Mouse (Mus musculus) spleen, postnatal 10 days (tissue): ENCODE measurements around the gene Gm42791.
A peak's percentile ranks its signal among the peaks of the same experiment; 100 is the strongest.

Experiments
- DNase-seq, 2 experiments: peaks; one replicate each; pipeline ENCODE4 v3.0.0; 2021 to 2022; ENCODE audit warnings: low spot score in 2 of 2

The Gm42791 gene

DNA sequence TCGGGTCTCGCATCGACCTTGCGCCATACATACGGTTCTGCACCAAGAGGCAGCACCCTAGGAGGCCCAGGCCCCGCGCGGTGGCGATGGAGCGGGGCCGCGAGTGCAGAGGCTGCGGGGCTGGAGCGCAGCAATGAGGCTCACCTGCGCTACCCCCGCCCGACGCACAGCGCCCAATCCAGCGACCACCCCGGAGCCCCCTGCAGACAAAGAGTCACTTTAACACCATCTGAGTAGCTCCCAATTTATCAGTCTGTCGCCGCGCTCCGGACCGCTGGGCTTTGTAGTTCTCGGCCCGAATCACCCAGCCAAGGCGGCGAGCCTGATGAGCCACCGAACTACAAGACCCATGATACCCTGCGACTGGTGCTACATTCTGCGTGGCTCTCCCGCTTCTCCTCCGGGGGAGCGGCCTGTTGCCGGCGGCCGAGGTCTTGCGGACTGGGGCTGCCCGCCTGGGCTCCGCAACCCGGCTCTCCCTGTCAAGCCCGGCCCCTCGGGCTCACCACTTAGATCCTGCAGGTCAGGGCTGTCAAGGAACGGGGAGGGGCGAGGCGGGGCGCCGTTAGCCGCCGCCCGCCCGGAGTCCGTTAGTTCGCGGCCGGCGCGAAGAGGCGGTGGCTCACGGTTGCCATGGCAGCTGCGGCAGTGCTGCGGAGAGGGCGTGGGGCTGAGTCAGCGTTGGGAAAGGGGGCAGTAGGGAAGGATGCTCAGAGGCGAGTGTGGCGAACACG is 66.4 kb downstream of the Gm42791 start:
- peak; percentile 94 for DNase-seq

DNA sequence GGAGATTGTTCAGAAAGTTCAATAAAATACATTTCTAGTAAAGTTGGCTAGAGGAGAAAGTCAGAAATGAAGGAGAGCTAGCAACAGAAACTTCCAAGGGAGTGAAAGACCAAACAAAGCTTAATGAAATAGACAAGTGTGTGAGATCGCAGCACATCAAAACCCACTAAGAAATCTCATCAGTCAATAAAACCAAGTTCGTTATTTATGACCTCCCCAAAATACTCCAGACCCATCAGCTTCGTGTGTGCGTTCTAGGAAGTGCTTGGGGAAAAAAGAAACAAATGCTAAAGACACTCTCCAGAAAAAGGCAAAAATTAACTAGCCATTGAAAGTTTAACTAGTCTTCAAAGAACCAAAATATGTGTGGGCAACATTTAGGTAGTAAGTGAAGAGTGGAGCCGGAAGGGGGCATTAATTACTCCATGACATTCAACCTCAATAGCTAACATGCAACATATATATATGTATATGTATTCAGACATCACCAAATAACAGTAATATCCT is 67.2 kb downstream of the Gm42791 start:
- no peak for DNase-seq

- no peak for DNase-seq
Measured at GRCm38 (mm10) chr5:148924586-148924985, 70.4 kb downstream of the Gm42791 start.

DNA sequence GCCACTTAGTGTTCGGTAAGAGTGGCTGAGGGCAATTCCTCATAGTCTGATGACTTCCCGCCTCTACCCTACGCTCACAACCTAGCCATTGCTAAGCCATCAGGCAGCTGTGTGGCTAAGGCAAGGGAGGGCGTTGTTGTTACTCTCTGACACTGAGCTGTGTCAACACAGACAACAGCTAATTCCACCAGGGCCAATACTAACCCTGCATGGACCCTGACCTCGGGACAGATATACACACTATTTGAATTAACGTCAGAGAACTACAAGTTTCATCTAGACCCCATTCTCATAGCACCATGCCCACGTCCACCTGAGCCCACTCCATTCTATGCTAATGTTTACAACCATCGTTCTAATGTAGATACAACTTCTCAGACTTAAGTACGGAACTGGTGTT is 70.9 kb downstream of the Gm42791 start:
- no peak for DNase-seq

DNA sequence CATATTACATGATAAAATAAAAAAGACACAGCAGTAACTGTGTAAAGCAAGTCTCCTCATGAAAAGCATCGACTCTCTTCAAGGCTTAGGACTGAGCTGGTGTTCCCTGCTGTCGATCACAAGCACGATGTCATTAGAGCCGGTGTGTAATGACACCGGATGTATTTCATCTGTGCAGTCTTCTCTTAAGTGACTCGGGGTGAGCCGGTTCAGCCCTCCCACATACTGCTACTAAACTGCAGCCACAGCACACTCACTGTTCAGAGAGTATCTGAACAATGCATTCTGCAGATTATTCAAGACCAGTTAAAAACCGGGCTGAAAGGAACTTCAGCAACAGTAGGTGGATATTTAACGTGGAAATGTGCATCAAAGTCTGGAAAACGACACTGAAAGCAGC is 71.5 kb downstream of the Gm42791 start:
- DNase-seq, result no peak

DNA sequence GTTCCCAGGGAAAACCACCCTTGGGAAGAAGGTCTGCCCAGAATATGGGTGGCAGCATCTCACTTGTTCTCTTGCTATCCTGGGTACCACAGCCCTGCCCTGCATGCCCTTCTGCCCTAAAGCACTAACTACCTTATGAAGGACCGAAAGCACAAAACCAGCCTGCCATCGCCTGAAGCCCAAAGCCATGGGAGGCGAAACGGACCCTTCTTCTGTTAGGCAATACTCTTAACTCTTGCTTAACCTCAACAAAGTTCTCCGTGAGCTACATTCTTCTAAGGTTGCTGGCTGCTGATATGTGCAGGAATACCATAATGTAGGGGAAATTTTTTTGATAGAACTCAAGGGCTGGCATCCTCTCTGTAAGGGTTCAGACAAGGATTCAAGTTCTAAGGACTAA is 72.2 kb downstream of the Gm42791 start:
- no peak for DNase-seq

DNA sequence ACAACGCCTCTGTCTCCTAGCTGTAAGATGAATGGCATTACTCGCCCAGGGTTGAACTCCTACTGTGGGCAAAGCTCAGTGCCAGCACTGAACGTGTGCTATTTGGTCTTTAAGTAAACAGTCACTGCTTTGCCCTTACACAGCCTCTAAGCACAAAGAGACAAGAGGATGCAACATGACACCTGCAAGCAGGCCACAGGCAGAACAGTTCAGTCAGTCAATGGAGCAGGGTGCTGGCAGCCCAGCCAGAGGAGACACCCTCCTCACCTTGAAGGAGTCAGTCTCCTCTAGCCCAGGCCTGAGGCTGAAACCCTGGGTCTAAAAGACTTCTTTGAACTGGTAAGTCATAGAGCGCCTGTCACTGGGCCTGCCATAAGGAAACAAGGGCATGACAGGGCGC is 76.9 kb downstream of the Gm42791 start:
- no peak for DNase-seq

DNA sequence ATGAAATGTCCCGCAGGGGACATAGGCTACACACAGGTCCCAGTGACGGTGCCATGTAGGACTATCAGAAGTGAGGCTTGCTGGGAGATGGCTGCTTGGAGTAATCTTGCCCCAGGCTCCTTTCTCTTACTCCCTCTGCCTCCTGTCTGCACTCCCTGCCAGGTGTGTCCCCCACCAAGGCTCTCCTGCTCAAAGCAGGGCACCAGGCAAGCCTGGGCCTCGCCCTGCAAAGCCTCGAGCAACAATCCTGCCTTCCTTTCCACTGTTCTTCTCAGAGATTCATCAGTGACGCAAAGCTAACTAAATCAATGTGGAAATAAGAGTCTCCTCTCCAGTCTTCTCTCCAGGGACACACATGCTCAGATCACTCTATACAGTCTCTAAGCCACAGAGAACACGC is 78.2 kb downstream of the Gm42791 start:
- no peak for DNase-seq

DNA sequence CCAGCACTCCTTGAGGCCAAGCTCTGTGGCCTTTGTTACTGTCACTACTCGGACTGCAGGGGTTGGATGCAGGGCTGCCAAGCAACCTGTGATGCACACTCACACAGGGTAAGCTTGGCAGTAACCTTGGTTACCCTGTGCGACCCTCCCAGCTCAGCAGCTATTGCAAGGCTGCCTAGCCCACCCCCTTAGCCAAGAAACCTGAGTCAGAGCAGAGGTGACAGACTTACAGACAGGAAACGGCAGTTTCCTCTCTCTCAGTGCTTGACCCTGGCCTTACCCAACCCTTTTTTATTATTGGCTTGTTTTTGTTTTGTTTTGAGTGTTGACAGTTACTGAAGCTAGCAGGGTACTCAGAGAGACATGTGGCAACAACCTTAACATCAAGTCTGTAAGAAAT is 82.7 kb downstream of the Gm42791 start:
- DNase-seq, result no peak

- DNase-seq, result no peak
Measured at GRCm38 (mm10) chr5:148910066-148910465, 84.9 kb downstream of the Gm42791 start.

- no peak for DNase-seq
Measured at GRCm38 (mm10) chr5:148909402-148909801, 85.5 kb downstream of the Gm42791 start.

DNA sequence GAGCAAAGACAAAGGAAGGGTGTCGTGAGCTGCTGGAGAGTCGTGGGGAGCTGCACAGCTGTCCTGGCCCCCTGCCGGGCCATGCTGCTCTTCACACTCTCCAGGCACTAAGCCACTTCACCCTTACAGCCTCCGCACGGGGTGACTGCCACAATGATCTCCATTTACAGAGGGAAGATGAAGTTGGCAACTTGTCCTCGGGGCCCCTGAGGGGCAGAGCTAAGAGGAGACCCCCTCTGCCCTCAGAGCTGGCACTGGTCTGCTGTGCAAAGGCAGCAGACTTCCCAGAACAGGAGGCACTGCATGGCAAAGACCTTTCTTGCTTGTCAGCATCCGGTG is 85.9 kb downstream of the Gm42791 start:
- DNase-seq, result peak in 1 of 2 experiments; percentile 51

DNA sequence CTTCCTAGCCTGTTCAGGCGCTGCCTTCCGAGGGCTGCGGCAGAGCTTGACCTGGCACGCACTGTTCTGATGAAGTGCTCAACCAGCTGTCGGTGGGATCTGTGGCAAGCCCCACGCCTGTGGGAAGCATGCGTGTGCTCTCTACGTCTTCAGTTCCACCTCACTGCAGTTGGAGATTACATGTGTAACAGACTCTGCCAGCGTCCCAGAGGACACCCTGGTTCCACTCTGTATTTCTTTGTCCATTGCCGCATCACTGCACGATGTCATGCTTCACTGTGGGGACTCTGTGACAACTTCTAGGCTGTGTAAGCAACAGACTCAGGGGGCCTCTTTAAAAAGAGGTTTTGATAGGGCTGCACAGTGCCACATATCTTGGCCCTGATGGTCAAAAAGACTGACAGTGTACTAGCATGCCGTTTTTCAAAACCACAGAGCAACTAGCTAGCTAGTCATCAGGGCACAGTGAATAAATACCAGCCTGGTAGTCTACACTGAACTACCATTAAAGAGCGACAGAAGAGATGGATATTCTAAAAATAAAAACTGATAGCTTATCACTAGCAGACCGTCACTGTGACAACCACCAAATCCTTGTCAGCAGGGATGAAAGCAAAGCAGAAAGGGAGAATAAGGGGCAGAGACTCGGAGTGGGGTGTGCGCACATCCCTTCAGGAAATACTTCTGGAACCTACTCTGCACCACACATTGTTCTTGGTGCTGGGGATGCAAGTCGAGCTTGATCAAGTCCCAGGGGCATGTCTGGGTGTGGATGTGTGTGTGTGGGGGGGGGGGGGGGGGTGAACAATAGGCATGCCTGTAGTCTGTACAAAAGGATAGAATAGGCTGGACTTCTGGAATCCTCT is 86.5 kb downstream of the Gm42791 start:
- DNase-seq, result peak in 1 of 2 experiments; percentile 30

DNA sequence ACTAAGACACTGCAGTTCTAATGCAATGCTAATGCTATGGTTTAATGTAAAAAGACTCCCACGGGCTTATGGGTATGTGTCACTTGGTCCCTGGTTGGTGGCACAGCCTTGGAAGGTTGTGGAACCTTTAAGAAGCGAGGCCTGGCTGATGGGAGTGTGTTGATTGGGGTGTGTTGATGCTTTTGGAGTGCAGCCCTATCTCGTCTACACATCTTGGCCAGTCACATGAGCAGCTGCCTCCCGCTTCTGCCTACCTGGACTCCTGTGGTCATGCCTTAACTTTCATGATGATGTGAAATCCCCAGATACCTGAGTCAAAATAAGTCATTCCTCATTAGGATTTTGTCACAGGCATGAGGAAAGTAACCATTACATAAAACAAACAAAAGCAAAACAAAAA is 88.6 kb downstream of the Gm42791 start:
- no peak for DNase-seq

- peak in 1 of 2 experiments; percentile 77 for DNase-seq
Measured at GRCm38 (mm10) chr5:148904846-148905245, 90.1 kb downstream of the Gm42791 start.

DNA sequence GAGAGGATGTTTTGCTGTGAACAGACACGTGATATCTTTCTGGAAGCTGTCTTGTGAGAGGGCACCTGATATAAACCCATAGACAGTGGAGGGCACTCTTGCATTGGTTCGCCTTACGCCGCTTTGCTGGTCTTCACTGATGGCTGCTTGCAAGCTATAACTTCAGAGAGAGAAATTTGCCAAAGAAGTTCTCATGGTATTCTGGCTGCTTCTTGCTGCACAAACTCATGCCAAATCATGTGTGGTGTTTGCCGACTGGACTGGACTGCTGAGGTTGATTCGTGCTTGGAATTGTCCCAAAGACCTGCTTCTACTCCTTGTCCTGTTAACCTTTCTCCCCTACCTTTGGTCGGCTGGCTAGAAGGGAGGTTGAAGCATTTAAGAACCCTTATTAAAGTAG is 95.6 kb downstream of the Gm42791 start:
- peak in 1 of 2 experiments; percentile 38 for DNase-seq

DNA sequence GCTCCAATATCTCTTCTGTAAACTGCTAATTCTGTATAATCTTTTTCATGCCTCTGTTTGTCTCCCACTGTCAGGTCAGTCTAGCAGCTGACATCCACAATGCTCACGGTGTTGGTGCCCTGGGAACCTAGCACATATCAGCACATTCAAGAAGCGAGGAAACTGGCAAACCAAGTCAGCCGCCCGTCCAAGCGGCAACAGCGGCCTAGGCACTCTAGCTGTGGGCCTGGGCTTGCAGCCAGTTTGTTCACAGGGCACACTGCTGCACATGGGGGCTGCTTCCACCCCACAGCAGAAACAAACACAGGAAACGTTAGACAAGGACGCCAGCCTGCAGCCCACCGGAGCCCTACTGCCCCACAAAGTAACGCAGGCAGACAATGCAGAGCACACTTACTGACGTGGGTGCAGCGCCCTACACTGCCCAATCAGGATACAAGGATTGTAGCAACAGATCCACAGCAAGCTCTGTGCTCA is 97.0 kb downstream of the Gm42791 start:
- DNase-seq, result peak; percentile 50 to 58

GRCm38 (mm10) chr5:148897069-148897702 is 97.8 kb downstream of the Gm42791 start:
- DNase-seq, result peak; percentile 44 to 75

GRCm38 (mm10) chr5:148896515-148896914 is 98.4 kb downstream of the Gm42791 start:
- DNase-seq, result no peak

- no peak for DNase-seq
Measured at GRCm38 (mm10) chr5:148895833-148896232, 99.1 kb downstream of the Gm42791 start.

- DNase-seq, result no peak
Measured at GRCm38 (mm10) chr5:148895034-148895433, 99.9 kb downstream of the Gm42791 start.

DNA sequence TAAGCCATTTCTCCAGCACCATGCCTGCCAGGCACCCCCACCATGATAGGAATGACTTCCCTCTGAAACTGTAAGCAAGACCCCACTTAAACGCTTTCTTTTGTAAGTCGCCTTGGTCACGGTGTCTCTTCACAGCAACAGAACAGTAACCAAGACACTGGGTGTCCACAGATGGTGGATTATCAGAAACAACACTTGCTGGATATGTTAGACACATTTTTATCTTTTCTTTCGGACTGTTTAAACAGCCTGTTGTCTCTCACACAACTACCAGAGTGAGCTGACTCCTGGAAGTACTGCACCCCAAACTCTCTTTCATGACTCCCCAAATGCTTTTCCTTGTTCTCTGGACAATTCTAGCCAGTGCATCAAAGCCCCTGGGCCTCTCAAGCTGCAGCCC is 104.7 kb downstream of the Gm42791 start:
- DNase-seq, result no peak
